8 mouse cellular contexts compared by ENCODE assay signal in the genomic region with DNA sequence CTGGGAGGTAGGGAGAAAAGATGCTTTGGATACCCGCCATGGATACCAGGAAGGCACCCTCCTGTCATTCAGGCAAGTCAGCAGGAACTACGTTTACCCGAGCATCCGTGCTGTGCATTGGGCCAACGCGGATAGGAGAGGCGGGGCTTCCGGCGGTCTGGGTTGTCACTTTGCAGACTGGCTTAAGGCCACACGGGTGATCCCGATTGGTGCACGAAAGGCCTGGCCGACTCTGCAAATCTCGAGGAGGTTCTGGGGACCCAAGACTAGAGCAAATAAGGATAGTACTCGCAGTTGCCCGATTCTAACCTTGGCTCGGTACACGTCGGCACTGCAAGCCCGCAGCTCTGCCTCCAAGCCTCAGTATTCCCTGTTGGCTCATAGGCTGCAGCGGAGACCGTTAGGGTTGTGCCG. TPM values are rescaled to one million over a fixed set of nuclear protein-coding genes. Genes with fewer than 3 reads are reported as not detected.
DNase-seq lines count a peak whose midpoint lies in the region; ATAC-seq and TF ChIP-seq lines count a peak whose summit lies in the region.

A gene (plus strand): TSS at position 161 of the 414 bp plus-strand sequence.

- H3K9me3 ChIP-seq in embryonic facial prominence, embryonic 12.5 days = no peaks in the 10 kb centered on the region
- H3K9me3 ChIP-seq in limb, embryonic 10.5 days (replicated peaks) = no peaks in the 10 kb centered on the region
- H3K9me3 ChIP-seq in midbrain, embryonic 12.5 days = no peaks in the 10 kb centered on the region

- peak within 1 kb of the TSS; percentile 95 for H3K9ac ChIP-seq in embryonic facial prominence, embryonic 12.5 days
- H3K9ac ChIP-seq in midbrain, embryonic 12.5 days (replicated peaks) = peak within 1 kb of the TSS; percentile 83

- H3K4me1 ChIP-seq in embryonic facial prominence, embryonic 12.5 days = peaks cover 10% of the 10 kb centered on the region
- H3K4me1 ChIP-seq in limb, embryonic 10.5 days = peaks cover 23% of the 10 kb centered on the region
- H3K4me1 ChIP-seq in midbrain, embryonic 12.5 days = peaks cover 24% of the 10 kb centered on the region
- peaks cover 10% of the 10 kb centered on the region; the same call in 1 of the 2 replicates for H3K4me1 ChIP-seq in small intestine, adult 2 months (ENCODE audit: control insufficient read depth, insufficient read depth, insufficient read length, low read length)

- H3K27me3 ChIP-seq in embryonic facial prominence, embryonic 12.5 days = no peaks in the 10 kb centered on the region
- H3K27me3 ChIP-seq in limb, embryonic 10.5 days (ENCODE audit: low read depth, poor library complexity, severe bottlenecking) = no peaks in the 10 kb centered on the region
- H3K27me3 ChIP-seq in midbrain, embryonic 12.5 days = no peaks in the 10 kb centered on the region
- H3K27me3 ChIP-seq in small intestine, adult 2 months (ENCODE audit: control insufficient read depth, insufficient read depth, low read length) = no peaks in the 10 kb centered on the region

- under 1% methylated on average over 23 of the region's 23 CpGs for WGBS in embryonic facial prominence, embryonic 12.5 days
- WGBS in limb, embryonic 10.5 days = under 1% methylated on average over 23 of the region's 23 CpGs
- 0% methylated on average over 23 of the region's 23 CpGs for WGBS in midbrain, embryonic 12.5 days
- under 1% methylated on average over 23 of the region's 23 CpGs for WGBS in small intestine, adult 2 months

- peak; percentile 91 for ATAC-seq in embryonic facial prominence, embryonic 12.5 days (ENCODE audit: insufficient number of reproducible peaks, insufficient read depth, low FRiP score, low TSS enrichment)
- peak; percentile 83 for ATAC-seq in granulocyte monocyte progenitor cell, adult 5-6 weeks (replicated peaks; ENCODE audit: poor library complexity, severe bottlenecking)
- peak; percentile 92 for ATAC-seq in midbrain, embryonic 12.5 days (ENCODE audit: low FRiP score, low read depth)

- H3K36me3 ChIP-seq in embryonic facial prominence, embryonic 12.5 days = peaks cover 19% of the 10 kb centered on the region
- H3K36me3 ChIP-seq in limb, embryonic 10.5 days = peaks cover 22% of the 10 kb centered on the region
- H3K36me3 ChIP-seq in midbrain, embryonic 12.5 days = peaks cover 22% of the 10 kb centered on the region
- H3K36me3 ChIP-seq in small intestine, adult 2 months (ENCODE audit: control insufficient read depth, insufficient read depth, low read length) = peaks cover 13% of the 10 kb centered on the region

- H3K4me3 ChIP-seq in embryonic facial prominence, embryonic 12.5 days = peak within 1 kb of the TSS; percentile 90
- peak within 1 kb of the TSS; percentile 84 for H3K4me3 ChIP-seq in limb, embryonic 10.5 days
- peak within 1 kb of the TSS; percentile 74 for H3K4me3 ChIP-seq in midbrain, embryonic 12.5 days
- H3K4me3 ChIP-seq in small intestine, adult 2 months (ENCODE audit: low read depth, low read length) = peak within 1 kb of the TSS; percentile 79

- TF ChIP-seq POLR2A in small intestine, adult 2 months (IDR thresholded peaks at IDR 0.05; ENCODE audit: low read depth, low read length) = peak; percentile 61

- TF ChIP-seq CTCF in small intestine, adult 2 months (IDR thresholded peaks at IDR 0.05; ENCODE audit: extremely low read depth, insufficient read length, insufficient replicate concordance, low read depth, low read length) = no peak

- peak within 1 kb of the TSS; percentile 91 for H3K27ac ChIP-seq in embryonic facial prominence, embryonic 12.5 days
- peak within 1 kb of the TSS; percentile 92 for H3K27ac ChIP-seq in limb, embryonic 10.5 days
- H3K27ac ChIP-seq in midbrain, embryonic 12.5 days (replicated peaks) = peak within 1 kb of the TSS; percentile 89
- H3K27ac ChIP-seq in small intestine, adult 2 months (ENCODE audit: insufficient read depth, low read depth, low read length) = peak within 1 kb of the TSS; percentile 85

- DNase-seq in 3T3-L1 (ENCODE audit: low read depth, low spot score) = peak; percentile 88
- peak; percentile 95 to 96 for DNase-seq in adrenal gland, postnatal 36 days
- peak; percentile 92 for DNase-seq in kidney, adult 11 months
- DNase-seq in limb, embryonic 10.5 days (ENCODE audit: low spot score) = peak; percentile 85

- H3K4me2 ChIP-seq in embryonic facial prominence, embryonic 12.5 days (replicated peaks) = peak within 1 kb of the TSS; percentile 86
- H3K4me2 ChIP-seq in midbrain, embryonic 12.5 days (replicated peaks) = peak within 1 kb of the TSS; percentile 85

RNA-seq across cellular contexts. Expression of the gene that starts here (rescaled TPM):
- total RNA-seq in adrenal gland, postnatal 36 days (2021) = 1 to 10 TPM; 9.3 to 9.5 TPM
- polyA plus RNA-seq in embryonic facial prominence, embryonic 12.5 days (2016; fragmentation: Nextera tagmentation; extraction: Ambion mirVana) = 13.9 and 14.4 TPM in 2 replicates
- total RNA-seq in granulocyte monocyte progenitor cell, adult 5-6 weeks (2014; fragmentation: Nextera tagmentation) = 5.9 and 8.6 TPM in 2 replicates
- 7.6 and 7.8 TPM in 2 replicates for total RNA-seq in granulocyte monocyte progenitor cell, adult 5-6 weeks (2017)
- 8.4 and 12.0 TPM in 2 replicates for polyA plus RNA-seq in limb, embryonic 10.5 days (2016; fragmentation: Nextera tagmentation; extraction: Ambion mirVana)
- polyA plus RNA-seq in midbrain, embryonic 12.5 days (2016; fragmentation: Nextera tagmentation; extraction: Ambion mirVana) = 14.2 and 15.5 TPM in 2 replicates
- 3.1 and 3.5 TPM in 2 replicates for polyA plus RNA-seq in small intestine, adult 2 months (2012; rRNA removed)

Comparison
In these comparisons a context has a peak if more than half of its experiments do, and no peak if none do; other contexts are left out.
1. Peak in every context shown above with its lines: DNase-seq, ATAC-seq, H3K4me3 ChIP-seq and H3K27ac ChIP-seq.